Mouse (Mus musculus) cerebellum, postnatal 4 days (tissue): ENCODE results near the gene Mpdz.

Experiments used
- DNase-seq, 2 experiments: peaks; one replicate each; pipeline ENCODE4 v3.0.0; 2022; ENCODE audit warnings: low spot score in 2 of 2, mixed read lengths in 1 of 2

The Mpdz gene

GRCm38 (mm10) chr4:81392869-81393268, 49.7 kb downstream of the Mpdz start:
- no peak for DNase-seq

GRCm38 (mm10) chr4:81389263-81389662, 53.4 kb downstream of the Mpdz start:
- DNase-seq, result no peak

GRCm38 (mm10) chr4:81387644-81388043, 55.0 kb downstream of the Mpdz start:
- no peak for DNase-seq

GRCm38 (mm10) chr4:81372355-81372754, 70.3 kb downstream of the Mpdz start:
- DNase-seq, result no peak

GRCm38 (mm10) chr4:81351368-81351767, 91.2 kb downstream of the Mpdz start:
- DNase-seq, result no peak

- no peak for DNase-seq
Observed at GRCm38 (mm10) chr4:81348646-81349045, 94.0 kb downstream of the Mpdz start.

GRCm38 (mm10) chr4:81345141-81345540, 97.5 kb downstream of the Mpdz start:
- no peak for DNase-seq

- no peak for DNase-seq
Observed at GRCm38 (mm10) chr4:81333628-81333991, 109.0 kb downstream of the Mpdz start.

GRCm38 (mm10) chr4:81332901-81333627, 109.6 kb downstream of the Mpdz start:
- no peak for DNase-seq

- no peak for DNase-seq
Observed at GRCm38 (mm10) chr4:81332439-81332841, 110.2 kb downstream of the Mpdz start.

- no peak for DNase-seq
Observed at GRCm38 (mm10) chr4:81327694-81328093, 114.9 kb downstream of the Mpdz start.

- no peak for DNase-seq
Observed at GRCm38 (mm10) chr4:81323853-81324252, 118.8 kb downstream of the Mpdz start.

GRCm38 (mm10) chr4:81322232-81322631, 120.4 kb downstream of the Mpdz start:
- no peak for DNase-seq

GRCm38 (mm10) chr4:81314618-81315017, 128.0 kb downstream of the Mpdz start:
- no peak for DNase-seq

- DNase-seq, result no peak
Observed at GRCm38 (mm10) chr4:81313246-81313645, 129.4 kb downstream of the Mpdz start.

- DNase-seq, result no peak
Observed at GRCm38 (mm10) chr4:81310168-81310474, 132.5 kb downstream of the Mpdz start.

GRCm38 (mm10) chr4:81309473-81310167, 133.0 kb downstream of the Mpdz start:
- no peak for DNase-seq

- DNase-seq, result no peak
Observed at GRCm38 (mm10) chr4:81307596-81308265, 134.9 kb downstream of the Mpdz start.

- DNase-seq, result no peak
Observed at GRCm38 (mm10) chr4:81302056-81302455, 140.6 kb downstream of the Mpdz start.

GRCm38 (mm10) chr4:81298384-81298783, 144.2 kb downstream of the Mpdz start:
- DNase-seq, result no peak

- no peak for DNase-seq
Observed at GRCm38 (mm10) chr4:81293309-81293708, 149.3 kb downstream of the Mpdz start.

- DNase-seq, result no peak
Observed at GRCm38 (mm10) chr4:81285564-81285963, 157.1 kb downstream of the Mpdz start.

GRCm38 (mm10) chr4:81283611-81284010, 159.0 kb downstream of the Mpdz start:
- DNase-seq, result no peak
